Mouse (Mus musculus) cortical plate, adult 2 months (tissue): ENCODE measurements around the gene Sgms2.

Source experiments
- CTCF ChIP-seq: fragments of 200-500 bp; IDR thresholded peaks from 2 replicates; pipeline ENCODE4 v1.5.1; 2011; ENCODE audit warnings: mild to moderate bottlenecking, control low read depth, low read length; ENCODE audit not compliant: insufficient read depth; ENCODE audit errors: extremely low read depth
- POLR2A ChIP-seq: fragments of 200-500 bp; IDR thresholded peaks from 2 replicates; pipeline ENCODE4 v1.6.1; 2011; ENCODE audit warnings: mild to moderate bottlenecking, low read length, control low read depth; ENCODE audit not compliant: insufficient read depth; ENCODE audit errors: extremely low read depth

DNA sequence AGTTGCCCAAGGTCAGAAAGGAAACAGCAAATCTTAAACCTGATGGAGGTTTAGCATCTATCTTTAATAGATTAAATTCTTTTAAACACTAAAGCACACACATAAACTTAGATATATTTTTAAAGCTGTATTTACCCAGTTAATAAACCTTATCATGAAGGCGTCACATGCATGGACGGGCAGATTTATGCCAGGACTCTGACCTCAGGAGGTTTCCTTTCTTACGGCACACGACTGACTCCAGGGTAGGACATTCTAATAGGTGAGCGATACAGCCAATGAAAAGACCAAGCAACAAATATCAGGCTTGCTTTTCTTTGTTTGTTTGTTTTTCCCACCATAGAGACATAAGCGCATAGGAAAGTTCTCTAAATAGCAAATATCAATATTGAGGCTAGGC lies 142.2 kb downstream of the Sgms2 start:
- TF ChIP-seq CTCF (no peak), POLR2A (no peak)
